Mouse (Mus musculus) heart, postnatal 0 days (tissue): ENCODE results near the gene Lrrn4.

Experiments
- CTCF ChIP-seq: IDR thresholded peaks from 2 replicates; pipeline ENCODE4 v1.5.1; 2016; ENCODE audit warnings: antibody characterized with exemption, control low read depth, low read depth
- EP300 ChIP-seq: IDR thresholded peaks from 2 replicates; pipeline ENCODE4 v1.6.1; 2016; ENCODE audit warnings: antibody characterized with exemption, low read depth

DNA sequence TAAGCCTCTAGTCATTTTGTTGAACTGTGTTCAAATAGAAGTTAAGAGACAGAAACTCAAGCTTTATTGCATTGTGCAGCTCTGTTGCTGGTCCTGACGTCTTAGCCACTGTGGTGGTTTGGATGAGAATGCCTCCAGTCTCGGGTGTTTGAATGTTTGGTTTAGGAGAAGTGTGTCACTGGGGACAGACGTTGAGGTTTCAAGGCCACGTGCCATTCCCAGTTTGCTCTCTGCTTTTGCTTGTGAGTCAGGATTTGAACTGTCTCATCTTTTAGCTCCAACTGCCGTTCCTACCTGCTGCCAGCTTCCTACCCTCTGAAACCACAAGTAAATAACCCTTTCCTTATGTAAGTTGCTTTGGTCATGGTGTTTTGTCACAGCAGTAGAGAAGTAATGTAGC is 13.2 kb downstream of the Lrrn4 start:
- TF ChIP-seq CTCF (no peak), EP300 (no peak)
